Mouse (Mus musculus) embryonic fibroblast, embryonic 13.5 days (primary cell): Measurements from ENCODE around the gene A4galt.

Experiments
- CTCF ChIP-seq: IDR thresholded peaks from 2 replicates; pipeline ENCODE4 v1.5.1; 2011; ENCODE audit warnings: mild to moderate bottlenecking, control low read depth, low read length, moderate library complexity, borderline replicate concordance; ENCODE audit not compliant: insufficient read depth
- POLR2A ChIP-seq: IDR thresholded peaks from 2 replicates; pipeline ENCODE4 v1.6.1; 2011; ENCODE audit warnings: low read depth, mild to moderate bottlenecking, control low read depth, low read length, moderate library complexity

DNA sequence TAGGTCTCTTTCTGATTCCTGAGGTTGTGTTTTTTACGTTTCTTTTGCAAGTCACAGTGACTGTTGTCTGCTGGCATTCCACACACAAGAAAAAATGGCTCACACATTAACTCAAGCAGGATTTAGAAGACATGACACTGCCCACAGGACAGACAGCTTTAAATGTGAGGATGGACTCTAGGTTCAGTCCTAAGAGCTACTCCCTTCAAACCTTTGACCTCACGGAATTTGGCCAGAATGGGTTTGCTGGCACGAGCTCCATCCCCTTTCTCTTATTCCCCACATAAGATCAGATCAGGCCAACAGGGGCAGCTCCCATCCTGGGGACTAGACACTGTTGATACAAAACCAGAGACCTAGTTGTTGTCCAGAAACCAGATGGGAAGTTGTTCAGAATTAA is 10.1 kb downstream of the A4galt start:
- TF ChIP-seq CTCF (no peak), POLR2A (no peak)
